Mouse (Mus musculus) liver, embryonic 15.5 days (tissue): Measurements from ENCODE around the gene Armh2. TPM values are rescaled to one million over a fixed set of nuclear protein-coding genes. Genes with fewer than 3 reads are reported as not detected.
"Not testable (repeated sequence)": the region's sequence is repeated elsewhere in the genome, so short reads cannot be mapped to it uniquely, and the experiment has no call there.

Source experiments
- ATAC-seq: fragments of 200-750 bp; cut with Nextera tagmentation; 2 replicates; pipeline ENCODE4 v1.8.0; 2017; ENCODE audit warnings: moderate number of reproducible peaks, mild to moderate bottlenecking, moderate library complexity; ENCODE audit not compliant: insufficient read depth
- H3K27ac ChIP-seq: fragments of 300-500 bp; sonication (generic); replicated peaks from 2 replicates; pipeline ENCODE4 v1.5.1; 2015; ENCODE audit warnings: mild to moderate bottlenecking, inconsistent platforms
- H3K27me3 ChIP-seq: fragments of 300-500 bp; sonication (generic); 2 replicates; pipeline ENCODE4 v1.6.1; 2015; ENCODE audit warnings: mild to moderate bottlenecking, inconsistent platforms
- H3K36me3 ChIP-seq: fragments of 300-500 bp; sonication (generic); replicated peaks from 2 replicates; pipeline ENCODE4 v1.6.1; 2015; ENCODE audit warnings: moderate library complexity, mild to moderate bottlenecking, inconsistent platforms
- H3K4me1 ChIP-seq: fragments of 300-500 bp; sonication (generic); replicated peaks from 2 replicates; pipeline ENCODE4 v1.6.1; 2015; ENCODE audit warnings: inconsistent platforms
- H3K4me2 ChIP-seq: fragments of 300-500 bp; sonication (generic); 2 replicates; pipeline ENCODE4 v1.6.1; 2015; ENCODE audit warnings: moderate library complexity, mild to moderate bottlenecking, inconsistent platforms
- H3K4me3 ChIP-seq: fragments of 300-500 bp; sonication (generic); replicated peaks from 2 replicates; pipeline ENCODE4 v1.5.1; 2015; ENCODE audit warnings: mild to moderate bottlenecking, inconsistent platforms
- H3K9ac ChIP-seq: fragments of 300-500 bp; sonication (generic); 2 replicates; pipeline ENCODE4 v1.6.1; 2015; ENCODE audit warnings: moderate library complexity, mild to moderate bottlenecking, inconsistent platforms
- H3K9me3 ChIP-seq: fragments of 300-500 bp; sonication (generic); replicated peaks from 2 replicates; pipeline ENCODE4 v1.6.1; 2016; ENCODE audit warnings: inconsistent platforms
- WGBS: fragments of 180-500 bp; shearing (Covaris S2); methylation state at CpG from one replicate; pipeline ENCODE4 v1.1.7; 2015; ENCODE audit warnings: mixed read lengths; ENCODE audit not compliant: insufficient replicate concordance; 5-methylcytosine and 5-hydroxymethylcytosine counted together
- polyA plus RNA-seq: library from polyadenylated mRNA; unstranded; fragments of >200 nt; fragmentation: Nextera tagmentation; extraction: Ambion mirVana; gene quantifications from 2 replicates; pipeline ENCODE4 v1.2.1, GENCODE M21; 2015

Armh2 gene
- polyA plus RNA-seq, 1 experiment from 2014 or later: not detected

GRCm38 (mm10) chr13:24757820-24758564, 17.0 kb downstream of the Armh2 start:
- 43% methylated on average over 12 of the region's 12 CpGs for WGBS
- no peak overlapping the region for H3K4me3 ChIP-seq
- H3K27ac ChIP-seq: no peak overlapping the region
- no peak for ATAC-seq
- H3K9me3 ChIP-seq: no peaks in the 10 kb centered on the region
- no peak overlapping the region for H3K9ac ChIP-seq
- no peak overlapping the region for H3K4me2 ChIP-seq
- peaks cover 36% of the 10 kb centered on the region for H3K4me1 ChIP-seq
- H3K27me3 ChIP-seq: no peaks in the 10 kb centered on the region
- peaks cover 67% of the 10 kb centered on the region for H3K36me3 ChIP-seq

GRCm38 (mm10) chr13:24759451-24759850, 18.4 kb downstream of the Armh2 start:
- Histone ChIP-seq H3K4me2 (peak overlapping the region; percentile 84), H3K36me3 (peaks cover 54% of the 10 kb centered on the region), H3K27ac (no peak overlapping the region), H3K4me3 (peak overlapping the region; percentile 99), H3K9me3 (no peaks in the 10 kb centered on the region), H3K27me3 (no peaks in the 10 kb centered on the region), H3K9ac (no peak overlapping the region), H3K4me1 (peaks cover 40% of the 10 kb centered on the region)
- 56% methylated on average over 10 of the region's 10 CpGs for WGBS
- no peak for ATAC-seq

GRCm38 (mm10) chr13:24760351-24760870, 19.4 kb downstream of the Armh2 start:
- no peaks in the 10 kb centered on the region for H3K9me3 ChIP-seq
- H3K27ac ChIP-seq: peak overlapping the region; percentile 99
- peak overlapping the region; percentile 98 for H3K9ac ChIP-seq
- 55% methylated on average over 5 of the region's 5 CpGs for WGBS
- H3K4me3 ChIP-seq: peak overlapping the region; percentile 99
- no peaks in the 10 kb centered on the region for H3K27me3 ChIP-seq
- ATAC-seq: no peak
- peak overlapping the region; percentile 84 for H3K4me2 ChIP-seq
- peaks cover 44% of the 10 kb centered on the region for H3K36me3 ChIP-seq
- H3K4me1 ChIP-seq: peaks cover 40% of the 10 kb centered on the region

- Histone ChIP-seq H3K4me1 (peaks cover 40% of the 10 kb centered on the region), H3K4me2 (peak overlapping the region; percentile 84), H3K36me3 (peaks cover 38% of the 10 kb centered on the region), H3K27me3 (no peaks in the 10 kb centered on the region), H3K27ac (peak overlapping the region; percentile 99), H3K9ac (peak overlapping the region; percentile 98), H3K9me3 (no peaks in the 10 kb centered on the region), H3K4me3 (peak overlapping the region; percentile 99)
- ATAC-seq: no peak
- 1% methylated on average over 10 of the region's 10 CpGs for WGBS
Measured at GRCm38 (mm10) chr13:24761083-24761402, 20.0 kb downstream of the Armh2 start.

GRCm38 (mm10) chr13:24761403-24762227, 20.6 kb downstream of the Armh2 start, which contains the start of gene Gmnn:
Gmnn (minus strand) TSS chr13:24761923.
- Histone ChIP-seq H3K4me1 (peaks cover 40% of the 10 kb centered on the region), H3K9me3 (no peaks in the 10 kb centered on the region), H3K4me3 (peak within 1 kb of the TSS; percentile 99), H3K4me2 (peak within 1 kb of the TSS; percentile 84), H3K27me3 (no peaks in the 10 kb centered on the region), H3K36me3 (peaks cover 32% of the 10 kb centered on the region), H3K27ac (peak within 1 kb of the TSS; percentile 99), H3K9ac (peak within 1 kb of the TSS; percentile 98)
- WGBS: under 1% methylated on average over 79 of the region's 79 CpGs
- peak; percentile 98 for ATAC-seq

- peak overlapping the region; percentile 99 for H3K27ac ChIP-seq
- H3K4me2 ChIP-seq: peak overlapping the region; percentile 84
- peaks cover 40% of the 10 kb centered on the region for H3K4me1 ChIP-seq
- H3K27me3 ChIP-seq: no peaks in the 10 kb centered on the region
- 11% methylated on average over 4 of the region's 4 CpGs for WGBS
- peak overlapping the region; percentile 99 for H3K4me3 ChIP-seq
- no peaks in the 10 kb centered on the region for H3K9me3 ChIP-seq
- ATAC-seq: no peak
- H3K36me3 ChIP-seq: peaks cover 26% of the 10 kb centered on the region
- peak overlapping the region; percentile 98 for H3K9ac ChIP-seq
Measured at GRCm38 (mm10) chr13:24762254-24762653, 21.2 kb downstream of the Armh2 start.

GRCm38 (mm10) chr13:24767809-24768208, 26.8 kb downstream of the Armh2 start:
- H3K27ac ChIP-seq, H3K9ac ChIP-seq, ATAC-seq, H3K4me3 ChIP-seq, H3K27me3 ChIP-seq, H3K9me3 ChIP-seq, H3K36me3 ChIP-seq, H3K4me1 ChIP-seq, H3K4me2 ChIP-seq: not testable (repeated sequence)
- WGBS: 53% methylated on average over 4 of the region's 4 CpGs

- not testable (repeated sequence) for H3K4me1 ChIP-seq, ATAC-seq, H3K27ac ChIP-seq, H3K36me3 ChIP-seq, H3K4me3 ChIP-seq, H3K9ac ChIP-seq, H3K27me3 ChIP-seq, H3K4me2 ChIP-seq, H3K9me3 ChIP-seq
- 81% methylated on average over 10 of the region's 10 CpGs for WGBS
Measured at GRCm38 (mm10) chr13:24771482-24771881, 30.4 kb downstream of the Armh2 start.

GRCm38 (mm10) chr13:24776146-24776844, 35.3 kb downstream of the Armh2 start:
- Histone ChIP-seq H3K9me3 (no peaks in the 10 kb centered on the region), H3K27me3 (no peaks in the 10 kb centered on the region), H3K27ac (no peak overlapping the region), H3K4me1 (no peaks in the 10 kb centered on the region), H3K36me3 (no peaks in the 10 kb centered on the region), H3K4me3 (no peak overlapping the region), H3K4me2 (no peak overlapping the region), H3K9ac (no peak overlapping the region)
- ATAC-seq: no peak
- WGBS: 37% methylated on average over 7 of the region's 7 CpGs

GRCm38 (mm10) chr13:24778026-24778425, 37.0 kb downstream of the Armh2 start:
- Histone ChIP-seq H3K36me3 (no peaks in the 10 kb centered on the region), H3K9ac (no peak overlapping the region), H3K27me3 (no peaks in the 10 kb centered on the region), H3K4me1 (no peaks in the 10 kb centered on the region), H3K27ac (no peak overlapping the region), H3K9me3 (no peaks in the 10 kb centered on the region), H3K4me3 (no peak overlapping the region), H3K4me2 (no peak overlapping the region)
- ATAC-seq: no peak
- 56% methylated on average over 2 of the region's 2 CpGs for WGBS
